Mouse (Mus musculus) ES-E14 (cell line): Measurements from ENCODE around the gene Shb. TPM values are rescaled to one million over a fixed set of nuclear protein-coding genes. Genes with fewer than 3 reads are reported as not detected.
A peak's percentile ranks its signal among the peaks of the same experiment; 100 is the strongest.
"Not testable (repeated sequence)": the region's sequence is repeated elsewhere in the genome, so short reads cannot be mapped to it uniquely, and the experiment has no call there.

Experiments
- DNase-seq: peaks from one replicate; pipeline ENCODE4 v3.0.0-alpha.2; 2013; ENCODE audit warnings: low read depth, low spot score
- H3K27ac ChIP-seq: 2 replicates; pipeline ENCODE4 v1.5.1; 2012; ENCODE audit warnings: low read depth, mild to moderate bottlenecking, low read length, moderate library complexity, mixed read lengths; ENCODE audit not compliant: poor library complexity, insufficient read depth, severe bottlenecking
- H3K36me3 ChIP-seq: 2 replicates; pipeline ENCODE4 v1.6.1; 2012; ENCODE audit warnings: mild to moderate bottlenecking, low read length, moderate library complexity, mixed read lengths; ENCODE audit not compliant: control insufficient read depth, poor library complexity, insufficient read depth, severe bottlenecking
- H3K4me1 ChIP-seq, 2 experiments: fragments of 150-350 bp in 1 of 2; sonication (generic) in 1 of 2; 2 replicates each; pipeline ENCODE4 v1.6.1; 2012; ENCODE audit warnings: low read length in 2 of 2, mild to moderate bottlenecking in 1 of 2, mixed read lengths in 1 of 2; ENCODE audit not compliant: control insufficient read depth in 2 of 2, insufficient read depth in 2 of 2, poor library complexity in 1 of 2
- H3K4me3 ChIP-seq, 2 experiments: fragments of 150-350 bp in 1 of 2; sonication (generic) in 1 of 2; 2 replicates each; pipeline ENCODE4 v1.5.1; 2012; ENCODE audit warnings: low read length in 2 of 2, low read depth in 1 of 2, mild to moderate bottlenecking in 1 of 2, mixed read lengths in 1 of 2; ENCODE audit not compliant: insufficient read depth in 1 of 2, poor library complexity in 1 of 2, severe bottlenecking in 1 of 2
- H3K9ac ChIP-seq: 2 replicates; pipeline ENCODE4 v1.6.1; 2012; ENCODE audit warnings: low read depth, mild to moderate bottlenecking, low read length, mixed read lengths; ENCODE audit not compliant: poor library complexity, insufficient read depth, severe bottlenecking
- H3K9me3 ChIP-seq: fragments of 150-350 bp; sonication (generic); 2 replicates; pipeline ENCODE4 v1.6.1; 2012; ENCODE audit warnings: low read depth, mild to moderate bottlenecking, low read length; ENCODE audit not compliant: control insufficient read depth, insufficient read depth
- CHD2 ChIP-seq: IDR thresholded peaks from 2 replicates; pipeline ENCODE4 v1.6.1; 2014; ENCODE audit warnings: mild to moderate bottlenecking, low read depth, low read length, inconsistent platforms
- HCFC1 ChIP-seq: IDR thresholded peaks from 2 replicates; pipeline ENCODE4 v1.6.1; 2012; ENCODE audit warnings: low read length, inconsistent platforms, borderline replicate concordance; ENCODE audit not compliant: insufficient read depth
- MAFK ChIP-seq: IDR thresholded peaks from 2 replicates; pipeline ENCODE4 v1.6.1; 2014; ENCODE audit warnings: mild to moderate bottlenecking, low read depth, low read length, inconsistent platforms; ENCODE audit not compliant: insufficient read depth
- ZC3H11A ChIP-seq: IDR thresholded peaks from 2 replicates; pipeline ENCODE4 v1.6.1; 2012; ENCODE audit warnings: low read depth, mild to moderate bottlenecking, inconsistent platforms, low read length, borderline replicate concordance
- ZNF384 ChIP-seq: IDR thresholded peaks from 2 replicates; pipeline ENCODE4 v1.6.1; 2012; ENCODE audit warnings: low read depth, low read length, inconsistent platforms
- in situ Hi-C, 2 experiments: fragments of 600-800 bp; cut with MboI; formaldehyde crosslinking; loops; one replicate each; pipeline ENCODE4 v1.15.1; 2025; ENCODE audit warnings: low sequenced_read_pairs in 2 of 2, inconsistent platforms in 1 of 2; ENCODE audit not compliant: unreplicated experiment in 2 of 2
- total RNA-seq: library from RNA; depleted of rRNA; stranded (reverse); fragments of 300-350 nt; gene quantifications from 2 replicates; pipeline ENCODE4 v1.2.3, GENCODE M21; 2012

Gene Shb
- total RNA-seq, 1 experiment = 15.9 TPM

DNA sequence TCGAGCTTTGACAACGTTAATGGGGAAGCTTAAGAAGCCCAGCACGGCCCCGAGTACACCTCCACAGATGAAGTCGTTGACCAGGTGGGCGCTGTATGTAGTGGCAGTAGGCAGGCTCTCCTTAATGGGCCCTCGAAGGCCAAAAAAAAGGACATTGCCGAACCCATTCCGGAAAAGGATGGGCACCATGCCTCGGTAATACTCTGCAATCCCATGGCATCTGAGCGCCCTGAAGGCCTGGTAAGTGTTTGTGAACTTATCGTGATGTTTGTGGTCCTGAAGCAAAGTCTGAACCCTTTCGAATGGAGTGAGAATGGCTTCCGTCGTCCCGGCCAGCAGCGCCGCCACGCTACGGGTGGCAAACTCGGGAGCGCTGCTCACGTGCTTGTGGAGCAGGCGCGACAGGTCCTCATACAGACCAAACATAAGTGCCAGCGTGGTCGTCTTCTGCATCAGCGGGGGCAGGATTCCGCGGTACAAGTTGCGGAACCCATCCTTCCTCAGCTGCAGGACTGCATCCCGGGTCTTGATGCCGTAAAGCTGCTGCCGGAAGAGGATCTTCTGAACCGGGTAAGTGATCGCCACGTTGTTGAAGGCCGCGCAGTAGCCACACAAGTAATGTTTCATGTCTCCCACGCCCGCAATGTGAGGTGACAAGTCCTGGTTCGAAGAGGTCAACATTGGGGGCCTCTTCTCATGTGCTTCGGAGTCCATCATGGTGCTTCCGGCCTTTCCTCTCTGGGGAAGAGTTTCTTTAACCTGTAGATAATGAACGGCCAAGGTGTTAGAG, 132.7 kb downstream of the Shb start:
- TF ChIP-seq MAFK (no peak), ZC3H11A (no peak), ZNF384 (no peak), HCFC1 (no peak), CHD2 (no peak)
- in situ Hi-C loops = loop anchor here in 1 of 2 experiments (25.0 kb wide), 1 partner anchor 388 kb away; the partner anchor contains the start of gene Aldh1b1

DNA sequence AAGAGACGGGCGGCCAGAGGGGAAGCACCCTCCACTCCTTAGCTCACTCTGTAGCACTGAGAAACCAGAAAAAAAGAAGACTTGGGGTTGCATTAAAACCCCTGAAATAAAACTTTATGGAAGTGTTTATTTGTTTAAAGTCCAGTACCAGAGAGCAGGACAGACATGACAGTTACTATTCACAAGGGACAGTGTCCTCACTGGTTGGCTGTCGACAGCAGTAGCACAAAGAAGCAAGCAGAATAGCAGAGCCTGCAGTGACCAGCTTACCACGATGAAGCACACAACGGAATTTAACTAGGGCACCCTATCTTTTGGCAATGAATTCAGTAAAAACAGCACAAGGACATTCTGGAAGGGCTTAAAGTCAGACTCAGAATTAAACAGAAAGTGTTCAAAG, 134.0 kb downstream of the Shb start:
- H3K4me1 ChIP-seq, H3K27ac ChIP-seq, H3K9me3 ChIP-seq, in situ Hi-C loops, H3K9ac ChIP-seq, H3K4me3 ChIP-seq, DNase-seq: not testable (repeated sequence)
- H3K36me3 ChIP-seq = peaks cover 18% of the 10 kb centered on the region

More for the DNA sequence above, 132.7 kb downstream of the Shb start:
- Histone ChIP-seq H3K9me3 (no peaks in the 10 kb centered on the region), H3K4me3 (peak overlapping the region; percentile 6 to 32; a peak in 2 of 4 replicates), H3K9ac (no peak overlapping the region), H3K36me3 (peaks cover 27% of the 10 kb centered on the region), H3K27ac (no peak overlapping the region), H3K4me1 (peaks cover 2 to 3% of the 10 kb centered on the region in 2 experiments; a peak in 2 of 4 replicates)
- no peak for DNase-seq

DNA sequence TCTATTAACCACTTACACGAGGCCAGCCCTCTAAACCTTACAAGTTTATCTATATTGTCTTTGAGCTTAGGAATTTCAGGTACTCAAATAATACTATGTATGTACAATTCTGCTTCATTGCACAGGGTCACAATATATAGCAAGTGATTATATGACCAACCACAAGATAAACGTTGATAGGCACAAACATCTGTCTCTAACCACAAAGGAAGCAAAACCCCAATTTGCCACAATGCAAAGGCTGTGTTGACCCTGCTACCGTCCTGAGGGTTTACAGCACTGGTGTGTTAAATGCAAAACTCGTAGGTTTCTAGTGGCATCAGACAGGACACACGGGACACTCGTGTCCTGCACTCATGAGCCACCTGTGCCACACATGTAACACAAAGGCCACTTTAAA, 136.1 kb downstream of the Shb start:
- in situ Hi-C loops, H3K4me1 ChIP-seq, DNase-seq, H3K9me3 ChIP-seq, H3K27ac ChIP-seq, H3K4me3 ChIP-seq, H3K9ac ChIP-seq: not testable (repeated sequence)
- H3K36me3 ChIP-seq = peaks cover 16% of the 10 kb centered on the region

DNA sequence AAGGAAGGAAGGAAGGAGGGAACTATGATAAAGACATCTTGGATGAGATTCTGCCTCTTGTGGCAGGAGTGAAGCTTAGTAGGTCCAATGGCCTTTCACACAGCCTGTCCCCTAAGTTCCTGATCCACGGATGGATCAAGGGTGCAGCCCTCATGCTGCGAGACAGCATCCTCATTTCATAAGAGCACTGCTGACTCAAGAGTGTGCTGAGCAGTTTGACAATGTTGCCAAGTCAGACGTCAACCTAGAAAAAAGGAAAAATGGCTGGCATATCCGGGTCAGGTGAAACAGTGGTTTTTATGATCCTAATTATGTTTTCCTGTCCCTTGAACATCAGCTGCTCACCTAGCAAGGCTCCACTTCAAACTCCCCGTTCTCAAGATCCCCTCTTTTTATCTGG, 138.6 kb downstream of the Shb start:
- DNase-seq = no peak
- Histone ChIP-seq H3K36me3 (peaks cover 4% of the 10 kb centered on the region), H3K27ac (no peak overlapping the region), H3K9me3 (no peaks in the 10 kb centered on the region), H3K4me1 (peaks cover 0 to 3% of the 10 kb centered on the region in 2 experiments; a peak in 2 of 4 replicates), H3K9ac (no peak overlapping the region), H3K4me3 (no peak overlapping the region)
- in situ Hi-C loops = no loop called here
- TF ChIP-seq ZNF384 (no peak), HCFC1 (no peak), ZC3H11A (no peak), CHD2 (no peak), MAFK (no peak)

DNA sequence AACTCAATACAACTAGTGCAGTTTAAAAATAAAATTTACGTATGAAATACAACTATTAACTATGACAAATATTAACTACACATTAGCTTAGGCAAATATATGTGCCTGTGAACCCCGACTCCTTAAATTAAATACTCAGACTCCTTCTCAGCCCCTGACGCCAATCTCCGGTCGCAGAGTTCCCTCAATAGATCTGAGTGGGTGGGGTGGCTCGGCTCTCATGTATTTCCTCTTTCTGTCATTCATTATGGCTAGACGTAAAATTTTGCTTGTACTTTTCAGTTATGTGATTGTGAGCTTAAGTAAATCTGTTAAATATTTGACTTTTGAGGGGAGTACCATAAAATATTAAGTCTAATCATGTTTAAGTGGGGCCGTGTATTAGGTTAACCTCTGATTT, 139.3 kb downstream of the Shb start:
- no peak overlapping the region for H3K4me3 ChIP-seq
- TF ChIP-seq ZC3H11A (no peak), ZNF384 (no peak), CHD2 (no peak), HCFC1 (no peak), MAFK (no peak)
- DNase-seq = no peak
- H3K27ac ChIP-seq = no peak overlapping the region
- peaks cover 0 to 3% of the 10 kb centered on the region in 2 experiments; a peak in 2 of 4 replicates for H3K4me1 ChIP-seq
- no peaks in the 10 kb centered on the region for H3K9me3 ChIP-seq
- in situ Hi-C loops = no loop called here
- H3K36me3 ChIP-seq = peaks cover 3% of the 10 kb centered on the region; the same call in 1 of the 2 replicates
- no peak overlapping the region for H3K9ac ChIP-seq
